Mouse (Mus musculus): ENCODE results near the gene Prrt1. TPM values are rescaled to one million over a fixed set of nuclear protein-coding genes. Genes with fewer than 3 reads are reported as not detected.

The Prrt1 gene
- 8.7 and 12.4 TPM in 2 replicates for total RNA-seq (2021)
- long read RNA-seq, experiment 1, partial matches to known transcripts, result 6 of 6 reads
- long read RNA-seq, experiment 1, other reads (novel, unspliced or antisense), result 0 of 6 reads
- long read RNA-seq, experiment 2, partial matches to known transcripts, result 0 of 3 reads
- long read RNA-seq, experiment 2, other reads (novel, unspliced or antisense), result 3 of 3 reads

DNA sequence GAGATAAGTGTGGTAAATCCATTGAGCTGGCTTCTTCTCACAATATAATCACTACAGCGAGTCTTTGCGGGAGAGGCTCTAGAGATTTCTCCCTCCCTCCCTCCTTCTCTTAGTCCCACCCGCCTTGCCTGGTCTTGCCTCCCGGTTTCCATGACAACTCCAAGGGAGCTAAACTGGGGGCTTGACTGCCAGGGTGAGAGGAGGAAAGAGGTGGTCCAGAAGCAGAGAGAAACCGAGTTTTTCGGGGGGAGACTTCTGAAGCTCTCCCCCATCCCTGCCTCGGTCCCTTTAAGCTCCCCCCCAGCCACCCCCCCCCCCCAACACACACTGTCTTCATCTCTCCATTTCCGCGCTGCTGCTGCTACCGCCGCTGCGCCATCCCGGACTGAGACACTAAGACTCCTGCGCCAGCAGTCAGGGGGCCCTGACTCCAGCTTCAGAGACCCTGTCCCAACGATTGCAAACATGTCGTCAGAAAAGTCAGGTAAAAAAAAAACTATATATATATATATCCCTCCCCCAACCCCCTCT lies at the start of gene Prrt1:
Gene Prrt1 (plus strand): TSS at position 313 of the 531 bp plus-strand sequence.
- peak; percentile 21 for DNase-seq

DNA sequence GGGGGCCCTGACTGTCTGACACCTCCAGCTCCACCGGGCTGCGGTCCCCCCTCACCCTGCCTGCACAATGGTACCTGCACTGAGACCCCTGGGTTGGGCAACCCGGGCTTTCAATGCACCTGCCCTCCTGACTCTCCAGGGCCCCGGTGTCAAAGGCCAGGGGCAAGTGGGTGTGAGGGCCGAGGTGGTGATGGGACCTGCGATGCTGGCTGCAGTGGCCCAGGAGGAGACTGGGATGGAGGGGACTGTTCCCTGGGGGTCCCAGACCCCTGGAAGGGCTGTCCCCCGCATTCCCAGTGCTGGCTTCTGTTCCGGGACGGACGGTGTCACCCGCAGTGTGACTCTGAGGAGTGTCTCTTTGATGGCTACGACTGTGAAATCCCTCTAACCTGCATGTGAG lies 46.8 kb upstream of the Prrt1 start:
- DNase-seq, result no peak

DNA sequence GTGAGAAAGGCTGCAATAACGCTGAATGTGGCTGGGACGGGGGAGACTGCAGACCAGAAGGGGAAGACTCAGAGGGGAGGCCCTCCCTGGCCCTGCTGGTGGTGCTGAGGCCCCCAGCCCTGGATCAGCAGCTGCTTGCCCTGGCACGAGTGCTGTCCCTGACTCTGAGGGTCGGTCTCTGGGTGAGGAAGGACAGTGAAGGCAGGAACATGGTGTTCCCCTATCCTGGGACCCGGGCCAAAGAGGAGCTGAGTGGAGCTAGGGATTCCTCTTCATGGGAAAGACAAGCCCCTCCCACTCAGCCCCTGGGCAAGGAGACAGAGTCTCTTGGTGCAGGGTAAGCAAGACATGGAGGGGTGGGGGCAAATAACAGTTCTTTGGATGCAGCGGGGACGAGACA lies 45.9 kb upstream of the Prrt1 start:
- peak; percentile 48 for DNase-seq

DNA sequence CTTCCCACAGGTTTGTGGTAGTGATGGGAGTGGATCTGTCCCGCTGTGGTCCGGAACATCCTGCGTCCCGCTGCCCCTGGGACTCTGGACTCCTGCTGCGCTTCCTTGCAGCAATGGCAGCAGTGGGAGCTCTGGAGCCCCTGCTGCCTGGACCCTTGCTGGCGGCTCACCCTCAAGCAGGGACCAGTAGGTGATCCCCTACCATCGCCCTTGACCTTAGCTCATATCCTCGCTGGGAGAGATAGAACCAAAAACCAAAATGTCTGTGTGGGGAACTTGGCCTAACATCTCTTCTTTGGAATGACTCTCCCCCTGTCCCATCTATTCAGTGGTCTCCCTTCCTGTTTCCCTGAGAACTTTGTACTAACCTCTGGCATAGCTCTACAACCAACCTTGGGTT lies 45.5 kb upstream of the Prrt1 start:
- no peak for DNase-seq

DNA sequence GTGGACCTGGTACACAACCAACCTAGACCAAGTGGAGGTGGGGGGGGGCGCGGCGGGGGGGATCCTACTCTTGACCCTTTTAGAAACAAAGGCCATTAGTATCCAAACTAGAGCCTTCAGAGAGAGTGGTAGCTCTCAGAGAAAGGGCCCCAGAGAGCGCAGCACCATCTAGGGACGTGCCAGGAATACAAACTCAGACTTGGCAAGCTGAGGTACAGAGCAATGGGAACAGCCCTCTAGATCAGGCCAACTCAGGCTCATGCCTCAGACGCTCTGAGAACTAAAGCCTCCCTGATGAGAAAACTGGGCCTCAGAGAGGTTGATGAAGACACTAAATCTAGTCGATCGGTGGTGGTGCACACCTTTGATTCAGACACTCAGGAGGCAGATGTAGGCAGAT lies 44.2 kb upstream of the Prrt1 start:
- DNase-seq, result no peak

DNA sequence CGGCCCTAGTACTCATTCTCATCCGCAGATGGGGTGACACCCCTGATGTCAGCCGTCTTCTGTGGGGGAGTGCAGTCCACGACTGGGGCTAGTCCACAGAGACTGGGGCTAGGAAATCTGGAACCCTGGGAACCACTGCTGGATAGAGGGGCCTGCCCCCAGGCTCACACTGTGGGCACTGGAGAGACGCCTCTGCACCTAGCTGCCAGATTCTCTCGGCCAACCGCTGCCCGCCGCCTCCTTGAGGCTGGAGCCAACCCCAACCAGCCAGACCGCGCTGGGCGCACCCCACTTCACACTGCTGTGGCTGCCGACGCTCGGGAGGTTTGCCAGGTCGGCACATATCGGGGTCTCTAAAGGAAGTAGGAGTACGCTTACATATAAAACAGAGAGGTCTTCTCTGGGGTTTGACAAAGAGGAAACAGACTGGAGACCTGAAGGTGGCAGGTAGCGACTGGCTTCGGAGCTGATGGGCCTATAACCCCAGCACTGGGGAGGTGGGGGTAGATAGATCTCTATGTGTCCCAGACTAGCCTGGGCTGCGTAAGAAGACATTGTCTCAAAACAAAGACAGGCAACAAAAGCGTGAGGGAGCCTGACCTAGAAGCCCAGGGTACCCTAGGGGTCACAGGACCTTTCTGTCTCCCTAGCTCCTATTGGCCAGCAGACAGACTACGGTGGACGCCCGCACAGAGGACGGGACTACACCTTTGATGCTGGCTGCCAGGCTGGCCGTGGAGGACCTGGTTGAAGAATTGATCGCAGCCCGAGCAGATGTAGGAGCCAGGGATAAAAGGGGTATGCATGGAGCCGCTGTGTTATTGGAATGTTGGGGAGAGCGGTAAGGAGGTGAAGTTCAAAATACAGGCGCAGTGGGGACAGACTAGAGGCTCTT lies 43.2 kb upstream of the Prrt1 start:
- DNase-seq, result no peak

DNA sequence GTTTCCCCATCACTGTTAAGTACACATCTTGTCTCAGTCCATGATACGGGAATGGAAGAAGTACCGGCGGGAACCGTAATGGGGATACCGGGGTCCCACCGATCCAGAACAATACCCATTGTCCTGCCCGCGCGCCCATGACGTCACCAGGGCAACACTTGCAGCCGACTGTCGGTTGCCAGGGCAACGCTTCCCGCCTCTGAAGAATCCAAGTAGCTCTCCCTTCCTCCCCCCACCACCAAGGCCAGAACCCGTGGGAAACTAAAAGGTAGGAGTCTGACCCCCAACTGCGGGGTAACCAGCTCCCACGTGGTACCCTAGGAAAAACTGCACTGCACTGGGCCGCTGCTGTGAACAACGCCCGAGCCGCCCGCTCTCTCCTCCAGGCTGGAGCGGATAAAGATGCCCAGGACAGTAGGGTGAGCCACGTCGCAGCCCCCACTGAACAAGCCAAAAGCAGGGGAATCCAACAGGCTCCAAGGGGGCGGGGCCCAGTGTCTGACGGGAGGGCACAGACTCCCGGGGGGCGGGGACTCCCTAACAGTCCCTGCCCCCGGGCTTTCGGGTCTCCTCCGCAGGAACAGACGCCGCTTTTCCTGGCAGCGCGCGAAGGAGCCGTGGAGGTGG lies 42.4 kb upstream of the Prrt1 start:
- DNase-seq, result peak; percentile 93

DNA sequence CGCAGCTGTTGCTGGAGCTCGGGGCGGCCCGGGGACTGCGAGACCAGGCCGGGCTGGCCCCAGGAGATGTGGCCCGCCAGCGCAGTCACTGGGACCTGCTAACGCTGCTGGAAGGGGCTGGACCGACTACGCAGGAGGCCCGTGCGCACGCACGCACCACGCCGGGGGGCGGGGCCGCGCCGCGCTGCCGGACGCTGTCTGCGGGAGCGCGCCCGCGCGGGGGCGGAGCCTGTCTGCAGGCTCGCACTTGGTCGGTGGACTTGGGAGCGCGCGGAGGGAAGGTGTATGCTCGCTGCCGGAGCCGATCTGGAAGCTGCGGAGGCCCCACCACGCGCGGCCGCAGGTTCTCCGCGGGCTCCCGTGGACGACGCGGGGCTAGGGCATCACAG lies 41.9 kb upstream of the Prrt1 start:
- peak; percentile 98 for DNase-seq

DNA sequence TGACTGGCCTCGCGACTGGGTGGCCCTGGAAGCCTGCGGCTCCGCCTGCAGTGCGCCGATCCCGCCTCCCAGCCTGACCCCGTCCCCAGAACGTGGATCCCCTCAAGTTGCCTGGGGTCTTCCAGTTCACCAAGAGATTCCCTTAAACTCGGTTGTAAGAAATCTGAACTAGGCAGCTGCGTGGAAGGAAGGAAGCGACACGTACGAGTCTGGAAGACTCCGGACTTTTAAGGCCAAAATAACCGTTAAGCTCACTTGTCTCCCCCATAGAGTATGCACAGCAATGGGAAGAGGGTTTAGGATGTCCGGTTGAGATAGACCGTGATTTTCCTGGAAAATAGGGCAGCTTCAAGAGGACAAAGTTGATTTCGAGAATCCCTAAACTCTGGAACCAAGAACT lies 41.5 kb upstream of the Prrt1 start:
- DNase-seq, result no peak

DNA sequence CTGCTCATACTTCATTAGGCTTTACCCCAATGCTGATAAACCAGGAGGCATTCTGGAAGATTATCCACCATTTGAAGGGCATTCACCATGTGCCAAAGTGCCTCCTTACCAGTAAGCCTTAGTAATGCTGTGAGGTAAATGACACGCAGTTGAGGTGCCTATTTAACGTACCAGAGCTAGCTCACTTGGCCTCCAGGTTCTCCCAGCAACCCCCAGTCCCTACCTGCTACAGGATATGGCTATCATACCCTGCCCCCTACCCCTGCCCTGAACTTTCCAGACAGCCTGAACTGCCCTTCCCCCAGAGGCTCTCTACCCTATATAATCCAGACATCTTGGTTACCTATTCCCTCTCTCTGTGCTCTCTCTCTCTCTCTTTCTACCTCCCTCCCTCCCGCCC lies 40.6 kb upstream of the Prrt1 start:
- DNase-seq, result no peak

DNA sequence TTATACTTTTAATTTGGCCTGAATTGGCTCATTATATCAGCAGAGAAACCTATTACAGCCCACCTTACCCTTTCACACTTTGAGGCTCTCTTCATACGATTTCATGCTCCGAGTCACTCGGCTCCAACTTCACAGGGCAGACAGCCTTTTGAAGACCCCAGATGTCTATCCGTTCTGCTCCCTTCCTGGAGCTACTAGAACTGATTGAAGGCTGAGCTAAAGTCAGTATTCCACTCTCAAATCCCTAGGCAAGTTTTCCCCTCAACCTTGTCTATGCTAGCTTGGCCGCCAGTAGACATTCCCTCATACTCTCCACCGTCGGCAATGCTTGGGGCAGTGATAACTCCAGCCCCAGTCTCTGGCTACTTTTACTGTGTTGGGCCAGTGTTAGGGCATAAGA lies 40.1 kb upstream of the Prrt1 start:
- DNase-seq, result no peak

DNA sequence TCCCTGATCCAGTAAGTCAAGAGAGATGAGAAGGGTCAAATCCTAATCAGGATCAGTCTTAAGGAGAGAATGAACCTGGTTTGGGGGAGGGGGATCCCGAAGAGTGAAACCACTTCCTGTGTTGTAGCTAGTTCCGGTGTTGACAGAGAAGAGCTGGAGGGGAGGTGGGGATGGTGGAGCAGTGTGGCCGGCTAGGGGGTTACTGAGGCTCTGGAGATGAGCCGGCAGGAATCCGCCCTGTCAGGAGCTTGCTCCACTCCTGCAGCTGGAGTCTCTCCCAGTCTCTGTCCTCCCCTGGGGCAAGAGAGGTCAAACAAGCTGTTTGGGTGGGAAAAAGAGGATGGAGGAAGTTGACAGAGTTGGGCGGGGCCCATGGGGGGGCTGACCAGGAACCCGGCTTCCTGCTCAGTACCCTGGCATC lies 39.6 kb upstream of the Prrt1 start, which contains the start of gene Gpsm3:
Gene Gpsm3 (plus strand): TSS at position 126 of the 421 bp plus-strand sequence.
- peak; percentile 62 for DNase-seq

DNA sequence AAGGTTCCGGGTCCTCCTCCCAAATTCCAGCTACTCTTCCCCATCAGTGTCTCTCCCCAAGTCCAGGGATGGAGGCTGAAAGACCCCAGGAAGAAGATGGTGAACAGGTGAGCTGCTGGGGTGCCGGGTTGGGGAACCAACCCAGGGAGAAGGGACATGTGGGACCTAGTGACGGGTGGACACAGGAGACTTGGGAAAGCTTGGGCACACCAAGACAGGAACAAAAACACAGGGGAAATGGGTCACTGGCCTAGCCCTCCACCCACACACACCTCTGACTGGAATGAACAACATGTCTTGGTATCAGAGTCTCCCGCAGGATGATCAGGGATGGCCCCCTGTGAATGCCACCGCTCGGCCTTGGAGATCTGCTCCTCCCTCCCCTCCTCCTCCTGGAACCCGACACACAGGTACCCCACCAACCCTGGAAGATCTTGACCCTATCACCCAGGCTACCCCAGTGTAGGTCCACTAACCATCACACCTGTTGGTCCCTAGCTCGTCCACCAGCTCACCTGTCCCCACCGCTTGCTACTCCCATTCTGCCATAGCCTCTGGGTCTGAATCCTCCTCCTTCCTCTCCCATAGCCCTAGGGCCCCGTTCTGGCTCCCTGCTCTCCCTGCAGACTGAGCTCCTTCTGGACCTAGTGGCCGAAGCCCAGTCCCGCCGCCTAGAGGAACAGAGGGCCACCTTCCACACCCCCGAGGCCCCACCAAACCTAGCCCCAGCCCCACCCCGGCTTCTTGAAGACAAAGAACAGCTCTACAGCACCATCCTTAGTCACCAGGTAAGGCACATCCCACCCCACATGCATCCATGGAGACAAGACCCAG lies 39.0 kb upstream of the Prrt1 start:
- no peak for DNase-seq

DNA sequence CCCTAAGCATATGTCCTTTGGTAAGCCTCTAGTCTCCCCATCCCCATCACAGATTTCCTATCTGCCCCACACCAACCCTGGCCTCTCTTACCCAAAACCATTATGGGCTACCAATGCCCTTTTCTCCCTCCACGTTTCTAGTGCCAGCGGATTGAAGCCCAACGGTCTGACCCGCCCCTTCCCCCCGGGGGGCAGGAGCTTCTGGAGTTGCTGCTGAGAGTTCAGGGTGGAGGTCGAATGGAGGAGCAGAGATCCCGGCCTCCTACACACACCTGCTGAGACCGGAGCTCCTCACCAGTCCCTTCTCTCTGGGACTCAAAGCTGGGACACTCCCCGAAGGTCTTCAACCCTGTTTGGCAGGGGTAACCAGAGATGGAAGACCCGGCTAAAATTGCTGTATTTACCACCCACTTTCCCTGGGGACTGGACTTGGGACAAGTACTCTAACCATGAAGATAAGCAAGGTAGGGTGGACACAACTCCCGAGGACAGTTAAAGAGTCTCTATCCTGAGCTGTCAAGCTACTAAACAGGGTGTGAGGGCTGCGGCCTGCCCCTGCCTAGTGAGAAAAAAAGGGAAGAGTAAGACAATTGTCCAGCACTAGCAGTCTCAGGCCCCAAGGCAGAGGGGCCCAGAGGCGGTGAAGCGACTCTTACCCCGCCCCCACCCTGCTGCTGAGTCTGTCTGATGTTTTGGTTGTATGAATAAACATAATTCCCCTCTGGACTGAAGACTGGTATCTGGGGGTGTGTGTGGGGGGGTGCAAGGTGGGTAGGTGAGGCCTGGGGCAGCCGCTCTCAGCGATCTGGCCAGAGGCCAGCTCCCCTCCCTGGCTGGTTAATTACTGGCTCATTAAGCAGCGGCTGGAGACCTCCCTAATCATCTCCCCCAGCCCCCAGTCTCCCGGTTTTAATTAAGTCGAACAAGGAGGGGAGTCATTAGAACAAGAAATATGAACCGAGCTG lies 38.0 kb upstream of the Prrt1 start, which contains the start of gene Pbx2:
Gene Pbx2 (plus strand): TSS at position 238 of the 965 bp plus-strand sequence.
- DNase-seq, result peak; percentile 46

DNA sequence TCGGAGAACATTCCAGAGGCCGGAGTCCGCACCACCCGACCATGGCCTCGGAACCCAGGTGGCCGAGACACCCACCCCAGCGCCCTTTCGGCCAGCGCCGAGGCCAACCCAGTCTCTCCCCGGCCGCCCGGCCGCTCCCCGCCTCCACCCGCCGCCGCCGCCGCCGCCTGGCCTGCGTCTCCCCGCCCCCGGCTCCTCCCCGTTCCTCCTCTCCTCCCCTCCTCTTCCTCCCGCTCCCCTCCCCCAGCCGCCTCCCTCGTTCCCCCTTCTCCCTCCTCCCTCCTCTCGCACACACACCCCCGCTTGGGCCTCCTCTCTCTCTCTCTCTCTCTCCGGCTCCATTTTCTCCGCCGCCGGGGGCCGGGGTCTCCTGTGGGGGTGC lies 37.3 kb upstream of the Prrt1 start:
- peak; percentile 98 for DNase-seq

DNA sequence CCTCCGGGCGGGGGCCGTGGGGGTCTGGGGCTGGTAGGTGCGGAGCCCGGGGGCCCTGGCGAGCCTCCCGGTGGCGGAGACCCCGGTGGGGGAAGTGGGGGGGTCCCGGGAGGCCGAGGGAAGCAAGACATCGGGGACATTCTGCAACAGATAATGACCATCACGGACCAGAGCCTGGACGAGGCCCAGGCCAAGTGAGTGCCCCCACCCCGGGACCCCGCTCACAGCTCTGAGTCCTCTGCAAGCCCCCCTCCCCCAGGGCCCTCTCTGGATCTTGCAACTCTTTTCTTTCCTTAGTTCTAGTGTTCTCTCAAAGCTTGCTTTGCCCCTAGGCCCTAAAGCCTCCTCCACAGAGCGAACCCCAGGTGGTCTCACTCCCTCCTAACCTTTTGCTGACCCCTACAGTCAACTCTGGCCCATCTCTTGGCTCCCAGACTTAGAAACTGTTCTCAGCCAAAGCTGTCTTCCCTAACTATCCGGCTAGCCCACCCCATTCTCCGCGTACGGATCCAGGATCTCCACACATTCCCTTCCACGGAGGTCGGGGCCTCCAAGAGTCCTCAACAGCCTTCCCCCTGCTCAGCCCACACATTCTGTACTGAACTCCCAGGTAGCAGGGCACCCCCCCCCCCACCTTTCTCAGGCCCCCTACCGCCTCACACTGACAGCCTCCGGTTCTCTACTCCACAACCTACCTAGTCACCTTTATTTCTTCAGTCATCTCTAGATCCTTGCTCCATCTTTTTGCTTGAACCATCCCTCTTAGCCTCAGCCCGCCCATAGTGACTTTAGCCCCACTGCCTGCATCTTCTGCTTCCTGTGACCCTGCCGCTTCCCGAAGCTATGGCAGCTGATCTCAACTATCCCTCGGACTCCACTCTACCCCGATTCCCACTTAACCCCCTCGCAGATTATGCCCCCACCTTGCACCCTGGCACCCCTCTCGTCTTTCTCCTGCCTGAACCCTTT lies 36.5 kb upstream of the Prrt1 start:
- DNase-seq, result peak; percentile 67

DNA sequence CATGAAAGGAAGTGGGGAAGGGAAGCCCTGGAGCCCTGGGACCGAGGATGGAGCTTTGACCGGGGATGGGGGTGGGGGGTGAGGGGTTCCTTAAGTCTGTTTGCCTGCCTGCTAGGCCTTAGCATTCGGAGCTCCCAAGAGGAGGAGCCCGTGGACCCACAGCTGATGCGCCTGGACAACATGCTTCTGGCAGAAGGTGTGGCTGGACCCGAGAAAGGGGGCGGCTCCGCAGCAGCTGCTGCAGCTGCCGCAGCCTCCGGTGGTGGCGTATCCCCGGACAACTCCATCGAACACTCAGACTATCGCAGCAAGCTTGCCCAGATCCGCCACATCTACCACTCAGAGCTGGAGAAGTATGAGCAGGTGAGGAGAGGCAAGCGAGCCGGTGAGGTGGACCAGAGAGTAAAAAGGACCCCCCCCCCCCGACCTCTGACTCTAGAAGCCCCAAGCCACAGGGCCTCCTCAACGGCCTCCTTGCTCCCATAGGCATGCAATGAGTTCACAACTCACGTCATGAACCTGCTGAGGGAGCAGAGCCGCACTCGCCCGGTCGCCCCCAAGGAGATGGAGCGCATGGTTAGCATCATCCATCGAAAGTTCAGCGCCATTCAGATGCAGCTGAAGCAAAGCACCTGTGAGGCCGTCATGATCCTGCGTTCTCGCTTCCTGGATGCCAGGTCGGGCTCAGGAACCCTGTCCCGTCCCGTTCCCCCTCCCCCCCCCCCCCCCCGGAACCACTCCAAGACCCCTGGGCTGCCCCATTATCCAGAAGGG lies 35.4 kb upstream of the Prrt1 start:
- DNase-seq, result peak; percentile 54

DNA sequence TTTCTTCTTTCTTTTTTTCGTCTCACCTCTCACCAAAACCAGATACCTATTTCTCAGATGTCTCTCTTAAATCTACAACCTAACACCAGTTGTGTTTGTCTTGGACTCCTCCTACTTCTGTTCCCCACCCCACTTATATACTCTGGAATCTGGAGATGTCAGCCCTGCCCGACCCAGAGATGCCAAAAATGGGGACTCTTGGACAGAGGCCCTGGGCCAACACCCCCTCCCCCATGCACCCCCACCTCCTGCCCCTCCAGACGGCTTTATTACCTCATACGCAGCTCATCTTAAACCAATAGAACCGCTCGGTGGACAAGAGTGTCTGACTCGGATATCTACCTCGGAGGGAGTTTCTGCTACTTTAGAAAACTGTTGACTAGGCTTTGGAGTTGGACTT lies 33.2 kb upstream of the Prrt1 start:
- no peak for DNase-seq
